Mouse (Mus musculus) intestine, embryonic 15.5 days (tissue): Measurements from ENCODE around the gene 4930444G20Rik. TPM values are rescaled to one million over a fixed set of nuclear protein-coding genes. Genes with fewer than 3 reads are reported as not detected.
"Not testable (repeated sequence)": the region's sequence is repeated elsewhere in the genome, so short reads cannot be mapped to it uniquely, and the experiment has no call there.

Source experiments
- ATAC-seq: fragments of 200-750 bp; cut with Nextera tagmentation; 2 replicates; pipeline ENCODE4 v1.8.0; 2017; ENCODE audit warnings: moderate TSS enrichment, moderate library complexity
- H3K27ac ChIP-seq: fragments of 300-500 bp; sonication (generic); 2 replicates; pipeline ENCODE4 v1.5.1; 2015; ENCODE audit warnings: mild to moderate bottlenecking, inconsistent platforms
- H3K27me3 ChIP-seq: fragments of 300-500 bp; sonication (generic); replicated peaks from 2 replicates; pipeline ENCODE4 v1.6.1; 2015; ENCODE audit warnings: inconsistent platforms
- H3K36me3 ChIP-seq: fragments of 300-500 bp; sonication (generic); 2 replicates; pipeline ENCODE4 v1.6.1; 2015; ENCODE audit warnings: inconsistent platforms
- H3K4me1 ChIP-seq: fragments of 300-500 bp; sonication (generic); replicated peaks from 2 replicates; pipeline ENCODE4 v1.6.1; 2015; ENCODE audit warnings: inconsistent platforms
- H3K4me2 ChIP-seq: fragments of 300-500 bp; sonication (generic); replicated peaks from 2 replicates; pipeline ENCODE4 v1.6.1; 2015; ENCODE audit warnings: mild to moderate bottlenecking, inconsistent platforms
- H3K4me3 ChIP-seq: fragments of 300-500 bp; sonication (generic); replicated peaks from 2 replicates; pipeline ENCODE4 v1.5.1; 2015; ENCODE audit warnings: inconsistent platforms
- H3K9ac ChIP-seq: fragments of 300-500 bp; sonication (generic); 2 replicates; pipeline ENCODE4 v1.6.1; 2015; ENCODE audit warnings: inconsistent platforms
- H3K9me3 ChIP-seq: fragments of 300-500 bp; sonication (generic); 2 replicates; pipeline ENCODE4 v1.6.1; 2016; ENCODE audit warnings: inconsistent platforms
- WGBS: fragments of 180-500 bp; shearing (Covaris S2); methylation state at CpG from one replicate; pipeline ENCODE4 v1.1.7; 2015; 5-methylcytosine and 5-hydroxymethylcytosine counted together
- polyA plus RNA-seq: library from polyadenylated mRNA; unstranded; fragments of >200 nt; fragmentation: Nextera tagmentation; extraction: Ambion mirVana; gene quantifications from 2 replicates; pipeline ENCODE4 v1.2.1, GENCODE M21; 2015

The 4930444G20Rik gene
- not detected in 2 replicates for polyA plus RNA-seq

- not testable (repeated sequence) for H3K4me1 ChIP-seq, H3K9ac ChIP-seq, H3K27me3 ChIP-seq, H3K4me2 ChIP-seq, ATAC-seq, H3K9me3 ChIP-seq, H3K27ac ChIP-seq, H3K36me3 ChIP-seq, H3K4me3 ChIP-seq
- WGBS: 88% methylated on average over 7 of the region's 7 CpGs
Observed at GRCm38 (mm10) chr10:22067979-22068378, at the start of gene 4930444G20Rik. Gene 4930444G20Rik (minus strand): TSS chr10:22068079.

- Histone ChIP-seq H3K9me3 (no peaks in the 10 kb centered on the region), H3K9ac (no peak overlapping the region), H3K27me3 (no peaks in the 10 kb centered on the region), H3K27ac (no peak overlapping the region), H3K4me2 (no peak overlapping the region), H3K4me1 (no peaks in the 10 kb centered on the region), H3K36me3 (no peaks in the 10 kb centered on the region), H3K4me3 (no peak overlapping the region)
- 87% methylated on average over 2 of the region's 2 CpGs for WGBS
- ATAC-seq: no peak
Observed at GRCm38 (mm10) chr10:22074531-22074930, 6.7 kb upstream of the 4930444G20Rik start.

GRCm38 (mm10) chr10:22072739-22073138 lies 4.9 kb upstream of the 4930444G20Rik start:
- Histone ChIP-seq H3K4me1 (no peaks in the 10 kb centered on the region), H3K4me3 (no peak overlapping the region), H3K36me3 (no peaks in the 10 kb centered on the region), H3K27me3 (no peaks in the 10 kb centered on the region), H3K9ac (no peak overlapping the region), H3K4me2 (no peak overlapping the region), H3K9me3 (no peaks in the 10 kb centered on the region), H3K27ac (no peak overlapping the region)
- no peak for ATAC-seq
- 69% methylated on average over 2 of the region's 2 CpGs for WGBS

GRCm38 (mm10) chr10:22070576-22070975 lies 2.7 kb upstream of the 4930444G20Rik start:
- no peak overlapping the region for H3K9ac ChIP-seq
- 39% methylated on average over 4 of the region's 4 CpGs for WGBS
- H3K4me2 ChIP-seq: no peak overlapping the region
- no peaks in the 10 kb centered on the region for H3K4me1 ChIP-seq
- H3K27me3 ChIP-seq: no peaks in the 10 kb centered on the region
- no peak overlapping the region for H3K27ac ChIP-seq
- no peaks in the 10 kb centered on the region for H3K9me3 ChIP-seq
- no peak overlapping the region for H3K4me3 ChIP-seq
- ATAC-seq: no peak
- H3K36me3 ChIP-seq: no peaks in the 10 kb centered on the region

- Histone ChIP-seq H3K4me1 (no peaks in the 10 kb centered on the region), H3K27ac (no peak overlapping the region), H3K9ac (no peak overlapping the region), H3K4me3 (no peak overlapping the region), H3K36me3 (no peaks in the 10 kb centered on the region), H3K4me2 (no peak overlapping the region), H3K9me3 (no peaks in the 10 kb centered on the region), H3K27me3 (no peaks in the 10 kb centered on the region)
- 76% methylated on average over 2 of the region's 2 CpGs for WGBS
- no peak for ATAC-seq
Observed at GRCm38 (mm10) chr10:22070168-22070567, 2.3 kb upstream of the 4930444G20Rik start.

- 90% methylated on average over 2 of the region's 2 CpGs for WGBS
- H3K27ac ChIP-seq: no peak overlapping the region
- peak overlapping the region; percentile 89 for H3K4me2 ChIP-seq
- H3K27me3 ChIP-seq: no peaks in the 10 kb centered on the region
- no peak overlapping the region for H3K9ac ChIP-seq
- no peaks in the 10 kb centered on the region for H3K9me3 ChIP-seq
- no peak overlapping the region for H3K4me3 ChIP-seq
- no peaks in the 10 kb centered on the region for H3K36me3 ChIP-seq
- ATAC-seq: no peak
- H3K4me1 ChIP-seq: 0 out of 2 replicates have a peak, but pooled peaks cover 3% of the 10 kb centered on the region
Observed at GRCm38 (mm10) chr10:22059415-22059814, 8.5 kb downstream of the 4930444G20Rik start.

- ATAC-seq: no peak
- Histone ChIP-seq H3K27me3 (no peaks in the 10 kb centered on the region), H3K4me2 (peak overlapping the region; percentile 89), H3K4me3 (peak overlapping the region; percentile 41), H3K9me3 (no peaks in the 10 kb centered on the region), H3K9ac (peak overlapping the region; percentile 30; the same call in 1 of the 2 replicates), H3K4me1 (0 out of 2 replicates have a peak, but pooled peaks cover 3% of the 10 kb centered on the region), H3K27ac (no peak overlapping the region), H3K36me3 (no peaks in the 10 kb centered on the region)
- WGBS: 17% methylated on average over 12 of the region's 12 CpGs
Observed at GRCm38 (mm10) chr10:22059026-22059325, 8.9 kb downstream of the 4930444G20Rik start.

GRCm38 (mm10) chr10:22058218-22059025 lies 9.5 kb downstream of the 4930444G20Rik start:
- peak overlapping the region; percentile 44 for H3K9ac ChIP-seq
- H3K9me3 ChIP-seq: no peaks in the 10 kb centered on the region
- peak; percentile 99 for ATAC-seq
- H3K4me3 ChIP-seq: peak overlapping the region; percentile 41
- no peaks in the 10 kb centered on the region for H3K36me3 ChIP-seq
- peak overlapping the region; percentile 89 for H3K4me2 ChIP-seq
- no peak overlapping the region for H3K27ac ChIP-seq
- whole genome bisulfite sequencing: 11% methylated on average over 41 of the region's 41 CpGs
- H3K27me3 ChIP-seq: no peaks in the 10 kb centered on the region
- H3K4me1 ChIP-seq: 0 out of 2 replicates have a peak, but pooled peaks cover 3% of the 10 kb centered on the region

GRCm38 (mm10) chr10:22055308-22055707 lies 12.6 kb downstream of the 4930444G20Rik start:
- H3K9me3 ChIP-seq: no peaks in the 10 kb centered on the region
- H3K4me2 ChIP-seq: no peak overlapping the region
- H3K27ac ChIP-seq: no peak overlapping the region
- H3K4me1 ChIP-seq: 0 out of 2 replicates have a peak, but pooled peaks cover 3% of the 10 kb centered on the region
- H3K27me3 ChIP-seq: no peaks in the 10 kb centered on the region
- no peaks in the 10 kb centered on the region for H3K36me3 ChIP-seq
- H3K9ac ChIP-seq: no peak overlapping the region
- ATAC-seq: no peak
- H3K4me3 ChIP-seq: no peak overlapping the region

- H3K9me3 ChIP-seq, H3K4me3 ChIP-seq, H3K4me1 ChIP-seq, H3K9ac ChIP-seq, H3K36me3 ChIP-seq, H3K27ac ChIP-seq, H3K4me2 ChIP-seq, H3K27me3 ChIP-seq, ATAC-seq: not testable (repeated sequence)
- 11% methylated on average over 3 of the region's 3 CpGs for WGBS
Observed at GRCm38 (mm10) chr10:22036256-22036655, 31.6 kb downstream of the 4930444G20Rik start.

- no peak for ATAC-seq
- no peaks in the 10 kb centered on the region for H3K27me3 ChIP-seq
- H3K9me3 ChIP-seq: no peaks in the 10 kb centered on the region
- H3K9ac ChIP-seq: no peak overlapping the region
- H3K4me1 ChIP-seq: no peaks in the 10 kb centered on the region
- H3K4me2 ChIP-seq: no peak overlapping the region
- WGBS: 10% methylated on average over 9 of the region's 9 CpGs
- no peak overlapping the region for H3K4me3 ChIP-seq
- no peaks in the 10 kb centered on the region for H3K36me3 ChIP-seq
- H3K27ac ChIP-seq: no peak overlapping the region
Observed at GRCm38 (mm10) chr10:22034303-22034702, 33.6 kb downstream of the 4930444G20Rik start.

GRCm38 (mm10) chr10:22018618-22019017 lies 49.3 kb downstream of the 4930444G20Rik start:
- no peak overlapping the region for H3K9ac ChIP-seq
- H3K27ac ChIP-seq: no peak overlapping the region
- ATAC-seq: no peak
- no peaks in the 10 kb centered on the region for H3K27me3 ChIP-seq
- no peak overlapping the region for H3K4me3 ChIP-seq
- WGBS: 95% methylated on average over 4 of the region's 4 CpGs
- no peak overlapping the region for H3K4me2 ChIP-seq
- H3K36me3 ChIP-seq: no peaks in the 10 kb centered on the region
- no peaks in the 10 kb centered on the region for H3K9me3 ChIP-seq
- H3K4me1 ChIP-seq: no peaks in the 10 kb centered on the region
